Mouse (Mus musculus): ENCODE measurements around the gene 1700067K01Rik. TPM values are rescaled to one million over a fixed set of nuclear protein-coding genes. Genes with fewer than 3 reads are reported as not detected.
"Not testable (repeated sequence)": the region's sequence is repeated elsewhere in the genome, so short reads cannot be mapped to it uniquely, and the experiment has no call there.

The 1700067K01Rik gene
- polyA plus RNA-seq, 1 experiment from 2014 or later: 0.54 TPM

DNA sequence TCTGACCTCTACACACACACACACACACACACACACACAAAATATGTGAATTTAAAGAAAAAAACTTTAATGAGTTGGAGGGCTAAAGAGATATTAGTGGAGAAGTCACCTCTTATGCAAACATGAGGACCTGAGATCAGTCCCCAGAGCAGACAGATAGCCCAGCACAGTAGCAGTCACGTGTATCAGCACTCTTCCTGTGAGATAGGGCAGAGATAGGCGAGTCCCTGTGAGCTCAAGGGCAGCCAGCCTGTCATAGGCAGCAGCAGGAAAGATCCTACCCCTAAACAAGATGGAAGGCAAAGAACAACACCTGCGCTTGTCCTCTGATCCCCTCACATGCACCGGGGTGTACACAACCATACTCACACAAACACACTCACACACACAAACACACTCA, 18.9 kb upstream of the 1700067K01Rik start:
- Histone ChIP-seq H3K9ac (no peak overlapping the region), H3K4me1 (replicated peaks) (peaks cover 39% of the 10 kb centered on the region), H3K9me3 (replicated peaks) (no peaks in the 10 kb centered on the region), H3K36me3 (peaks cover 66% of the 10 kb centered on the region), H3K4me3 (no peak overlapping the region), H3K27ac (ENCODE audit: poor library complexity, severe bottlenecking) (no peak overlapping the region), H3K4me2 (no peak overlapping the region), H3K27me3 (replicated peaks) (no peaks in the 10 kb centered on the region)
- ATAC-seq (ENCODE audit: insufficient number of reproducible peaks, low FRiP score): no peak
- WGBS: 68% methylated on average over 4 of the region's 4 CpGs

DNA sequence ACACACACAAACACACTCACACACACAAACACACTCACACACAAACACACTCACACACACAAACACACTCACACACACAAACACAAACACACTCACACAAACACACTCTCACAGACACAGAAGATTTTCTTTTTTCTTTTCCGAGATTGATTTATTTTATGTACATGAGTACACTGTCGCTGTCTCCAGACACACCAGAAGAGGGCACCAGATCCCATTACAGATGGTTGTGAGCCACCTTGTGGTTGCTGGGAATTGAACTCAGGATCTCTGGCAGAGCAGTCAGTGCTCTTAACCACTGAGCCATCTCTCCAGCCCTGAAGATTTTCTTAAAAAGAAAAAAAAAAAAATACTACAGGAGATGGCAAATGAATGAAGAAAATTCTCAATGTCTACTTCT, 18.1 kb upstream of the 1700067K01Rik start:
- H3K4me2 ChIP-seq; H3K9me3 ChIP-seq (replicated peaks); H3K27me3 ChIP-seq (replicated peaks); H3K9ac ChIP-seq; ATAC-seq (ENCODE audit: insufficient number of reproducible peaks, low FRiP score); H3K27ac ChIP-seq (ENCODE audit: poor library complexity, severe bottlenecking); H3K4me3 ChIP-seq: not testable (repeated sequence)
- Histone ChIP-seq H3K36me3 (peaks cover 74% of the 10 kb centered on the region), H3K4me1 (replicated peaks) (peaks cover 31% of the 10 kb centered on the region)
- 96% methylated on average over 2 of the region's 2 CpGs for WGBS

DNA sequence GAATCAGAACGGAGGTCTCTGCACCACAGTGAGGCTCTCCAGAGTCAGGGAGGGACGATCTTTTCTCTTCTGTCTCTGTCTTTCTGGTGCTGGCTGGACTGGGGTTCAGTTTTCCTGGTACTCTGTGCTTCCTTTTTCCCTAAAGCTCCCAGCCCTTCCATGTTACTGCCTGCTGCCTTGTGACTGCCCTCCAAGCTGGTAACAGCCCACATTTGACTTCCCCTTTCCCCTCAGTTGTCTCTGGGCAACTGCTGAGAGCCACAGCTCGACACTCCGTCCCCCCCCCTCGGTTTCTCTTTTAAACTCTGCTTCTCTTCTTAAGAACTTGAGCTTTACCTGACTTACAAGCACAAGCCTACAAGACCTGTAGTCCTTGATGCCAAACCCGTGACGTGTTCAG, 12.1 kb upstream of the 1700067K01Rik start:
- peaks cover 95% of the 10 kb centered on the region for H3K36me3 ChIP-seq
- H3K4me3 ChIP-seq: no peak overlapping the region
- H3K27me3 ChIP-seq (replicated peaks): no peaks in the 10 kb centered on the region
- H3K4me2 ChIP-seq: no peak overlapping the region
- no peaks in the 10 kb centered on the region for H3K4me1 ChIP-seq (replicated peaks)
- 84% methylated on average over 7 of the region's 7 CpGs for WGBS
- no peaks in the 10 kb centered on the region for H3K9me3 ChIP-seq (replicated peaks)
- no peak for ATAC-seq (ENCODE audit: insufficient number of reproducible peaks, low FRiP score)
- H3K27ac ChIP-seq (ENCODE audit: poor library complexity, severe bottlenecking): no peak overlapping the region
- H3K9ac ChIP-seq: no peak overlapping the region

DNA sequence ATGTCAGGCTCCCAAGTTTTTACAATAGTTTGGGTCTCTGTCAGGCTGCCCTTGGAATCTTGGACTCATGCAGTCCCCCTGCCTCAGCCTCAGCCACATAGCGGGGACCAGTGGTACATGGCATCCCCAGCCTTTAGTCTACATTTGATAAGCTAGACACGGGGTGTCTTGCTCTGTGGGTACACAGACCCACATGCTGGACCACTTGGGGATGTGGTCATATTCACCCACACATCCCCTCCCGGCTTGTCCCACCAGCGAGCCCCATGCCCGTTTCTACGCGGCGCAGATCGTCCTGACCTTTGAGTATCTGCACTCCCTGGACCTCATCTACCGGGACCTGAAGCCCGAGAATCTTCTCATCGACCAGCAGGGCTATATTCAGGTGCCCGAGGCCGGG, 11.1 kb upstream of the 1700067K01Rik start:
- Histone ChIP-seq H3K27ac (ENCODE audit: poor library complexity, severe bottlenecking) (no peak overlapping the region), H3K9ac (no peak overlapping the region), H3K9me3 (replicated peaks) (no peaks in the 10 kb centered on the region), H3K4me1 (replicated peaks) (no peaks in the 10 kb centered on the region), H3K4me2 (no peak overlapping the region), H3K4me3 (no peak overlapping the region), H3K27me3 (replicated peaks) (no peaks in the 10 kb centered on the region), H3K36me3 (peaks cover 95% of the 10 kb centered on the region)
- 88% methylated on average over 14 of the region's 14 CpGs for WGBS
- ATAC-seq (ENCODE audit: insufficient number of reproducible peaks, low FRiP score): no peak

DNA sequence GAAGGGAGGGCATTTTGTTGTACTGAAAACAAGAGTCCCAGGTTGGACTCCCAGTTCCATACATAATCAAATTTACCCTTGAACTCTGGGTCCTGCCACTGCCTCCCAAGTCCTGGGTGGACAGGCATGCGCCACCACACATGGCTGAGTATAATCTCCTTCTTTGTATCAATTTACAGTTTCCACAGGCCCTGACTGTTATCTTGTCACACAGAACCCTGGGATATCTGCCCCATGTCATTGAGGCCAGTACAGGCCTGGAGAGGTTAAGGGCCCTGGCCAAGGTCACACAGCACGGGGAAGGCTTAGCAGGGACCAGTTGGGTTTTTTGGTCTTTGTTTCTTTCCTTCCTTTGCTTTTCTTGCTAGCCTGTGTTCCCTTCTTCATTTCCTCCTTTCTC, 8.8 kb upstream of the 1700067K01Rik start:
- peaks cover 8% of the 10 kb centered on the region for H3K4me1 ChIP-seq (replicated peaks)
- ATAC-seq (ENCODE audit: insufficient number of reproducible peaks, low FRiP score): no peak
- no peak overlapping the region for H3K4me2 ChIP-seq
- H3K9me3 ChIP-seq (replicated peaks): no peaks in the 10 kb centered on the region
- peaks cover 77% of the 10 kb centered on the region for H3K36me3 ChIP-seq
- no peak overlapping the region for H3K27ac ChIP-seq (ENCODE audit: poor library complexity, severe bottlenecking)
- H3K4me3 ChIP-seq: no peak overlapping the region
- no peaks in the 10 kb centered on the region for H3K27me3 ChIP-seq (replicated peaks)
- 62% methylated on average over 2 of the region's 2 CpGs for WGBS
- no peak overlapping the region for H3K9ac ChIP-seq

DNA sequence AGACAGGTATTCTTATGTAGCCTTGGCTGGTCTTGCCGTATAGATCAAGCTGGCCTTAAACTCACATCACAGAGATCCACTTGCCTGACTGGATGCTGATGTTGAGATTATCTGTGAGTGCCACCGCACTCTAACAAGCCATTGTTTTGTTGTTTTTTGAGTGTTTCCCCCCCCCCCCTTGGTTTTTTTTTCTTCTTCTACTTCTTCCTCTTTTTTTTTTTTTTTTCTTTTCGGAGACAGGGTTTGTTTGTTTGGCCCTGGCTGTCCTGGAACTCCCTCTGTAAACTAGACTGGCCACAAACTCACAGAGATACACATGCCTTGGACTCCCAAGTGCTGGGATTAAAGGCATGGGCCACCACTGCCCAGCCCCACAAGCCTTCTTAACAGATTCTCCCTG, 7.3 kb upstream of the 1700067K01Rik start:
- no peaks in the 10 kb centered on the region for H3K9me3 ChIP-seq (replicated peaks)
- no peak overlapping the region for H3K27ac ChIP-seq (ENCODE audit: poor library complexity, severe bottlenecking)
- peaks cover 14% of the 10 kb centered on the region for H3K4me1 ChIP-seq (replicated peaks)
- H3K27me3 ChIP-seq (replicated peaks): no peaks in the 10 kb centered on the region
- no peak overlapping the region for H3K4me2 ChIP-seq
- no peak for ATAC-seq (ENCODE audit: insufficient number of reproducible peaks, low FRiP score)
- H3K4me3 ChIP-seq: no peak overlapping the region
- 76% methylated on average over 3 of the region's 3 CpGs for WGBS
- H3K9ac ChIP-seq: no peak overlapping the region
- H3K36me3 ChIP-seq: peaks cover 61% of the 10 kb centered on the region

DNA sequence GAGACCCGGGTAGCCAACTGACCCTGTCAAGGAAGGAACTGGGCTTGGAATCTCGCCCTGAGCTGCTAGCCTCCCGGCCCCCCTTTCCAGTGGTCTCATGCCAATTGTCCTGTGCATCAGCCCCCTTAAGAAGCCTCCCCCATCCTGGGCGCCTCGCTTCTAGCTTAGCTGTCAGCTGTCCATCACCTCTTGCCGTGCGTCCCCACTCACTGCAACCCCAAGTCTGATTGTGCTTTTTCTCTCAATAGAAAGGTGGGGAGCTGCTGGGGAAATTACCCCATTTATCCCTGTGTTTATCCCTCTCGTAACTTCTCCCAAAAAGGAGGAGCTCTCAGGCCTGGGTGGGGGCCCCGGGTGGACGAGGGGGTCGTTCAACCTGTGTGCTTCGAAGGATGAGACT, 5.3 kb upstream of the 1700067K01Rik start:
- H3K27me3 ChIP-seq (replicated peaks): peaks cover 11% of the 10 kb centered on the region
- peaks cover 58% of the 10 kb centered on the region for H3K36me3 ChIP-seq
- no peaks in the 10 kb centered on the region for H3K9me3 ChIP-seq (replicated peaks)
- peak overlapping the region; percentile 95 for H3K4me3 ChIP-seq
- H3K9ac ChIP-seq: peak overlapping the region; percentile 93; the same call in 1 of the 2 replicates
- H3K4me2 ChIP-seq: peak overlapping the region; percentile 89
- H3K4me1 ChIP-seq (replicated peaks): peaks cover 29% of the 10 kb centered on the region
- 19% methylated on average over 12 of the region's 12 CpGs for WGBS
- ATAC-seq (ENCODE audit: insufficient number of reproducible peaks, low FRiP score): no peak; the same call in 1 of the 2 replicates
- 0 out of 2 replicates have a peak overlapping the region, but pooled peaks have one; percentile 95 for H3K27ac ChIP-seq (ENCODE audit: poor library complexity, severe bottlenecking)

DNA sequence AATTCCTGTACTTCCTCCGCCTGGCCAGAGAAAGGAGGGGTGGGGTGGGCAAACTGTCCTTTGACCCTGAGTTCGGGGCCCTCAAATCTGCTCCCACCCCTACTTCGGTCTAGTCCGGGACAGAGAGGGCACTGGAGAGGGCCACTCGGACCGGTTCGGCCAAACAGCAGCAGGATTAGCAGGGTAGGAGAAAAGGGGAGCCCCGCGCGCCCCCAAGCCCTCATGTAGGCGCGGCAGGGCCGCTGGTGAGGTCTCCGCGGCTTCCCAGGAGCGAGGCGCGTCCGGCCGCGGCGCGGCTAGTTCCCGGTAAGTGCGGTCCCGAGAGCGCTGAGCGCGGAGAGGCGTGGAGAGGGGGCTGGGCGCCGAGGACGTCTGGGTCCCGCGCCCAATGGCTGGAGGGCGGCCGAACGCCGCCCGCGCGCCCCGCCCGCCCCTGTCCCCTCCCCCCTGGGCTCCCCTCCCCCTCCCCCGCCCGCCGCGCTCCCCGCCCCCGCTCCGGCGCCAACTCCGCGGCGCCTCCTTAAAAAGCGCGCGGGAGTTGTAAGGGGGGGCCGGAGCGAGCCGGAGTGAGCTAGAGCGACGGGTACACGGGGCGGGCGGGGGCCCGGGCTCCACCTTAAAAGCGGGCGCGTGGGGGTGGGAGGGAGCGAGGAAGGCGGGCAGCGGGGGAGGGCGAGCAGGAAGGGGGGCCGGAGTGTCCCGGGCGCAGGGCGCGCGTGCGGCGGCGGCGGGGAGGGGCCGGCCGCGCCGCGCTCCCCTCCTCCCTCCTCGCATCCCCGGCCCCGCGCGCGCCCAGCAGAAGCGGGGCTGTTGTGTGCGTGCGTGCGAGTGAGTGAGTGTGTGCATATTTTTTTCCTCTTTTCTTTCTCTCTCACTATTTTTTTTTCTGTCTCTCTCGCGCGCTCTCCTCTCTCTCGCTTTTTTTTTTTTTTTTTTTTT, 4.5 kb upstream of the 1700067K01Rik start:
- ATAC-seq (ENCODE audit: insufficient number of reproducible peaks, low FRiP score): peak; percentile 87
- under 1% methylated on average over 68 of the region's 103 CpGs for WGBS
- H3K36me3 ChIP-seq: peaks cover 53% of the 10 kb centered on the region

DNA sequence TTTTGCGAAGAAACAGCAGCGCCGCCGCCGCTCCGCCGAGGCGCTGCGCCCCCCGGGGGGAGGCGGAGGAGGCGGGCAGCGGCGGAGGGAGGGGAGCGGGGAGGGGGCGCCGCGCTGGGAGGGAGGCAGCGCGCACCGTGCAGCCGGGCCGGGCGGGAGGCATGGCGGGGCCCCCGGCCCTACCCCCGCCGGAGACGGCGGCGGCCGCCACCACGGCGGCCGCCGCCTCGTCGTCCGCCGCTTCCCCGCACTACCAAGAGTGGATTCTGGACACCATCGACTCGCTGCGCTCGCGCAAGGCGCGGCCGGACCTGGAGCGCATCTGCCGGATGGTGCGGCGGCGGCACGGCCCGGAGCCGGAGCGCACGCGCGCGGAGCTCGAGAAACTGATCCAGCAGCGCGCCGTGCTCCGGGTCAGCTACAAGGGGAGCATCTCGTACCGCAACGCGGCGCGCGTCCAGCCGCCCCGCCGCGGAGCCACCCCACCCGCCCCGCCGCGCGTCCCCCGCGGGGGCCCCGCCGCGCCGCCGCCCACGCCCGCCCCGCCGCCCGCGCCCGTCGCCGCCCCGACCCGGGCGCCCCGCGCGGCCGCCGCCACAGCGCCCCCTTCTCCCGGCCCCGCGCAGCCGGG, 3.7 kb upstream of the 1700067K01Rik start, which contains the start of gene Samd1:
TSS of gene Samd1 (plus strand) at position 162 of the 631 bp plus-strand sequence.
- Histone ChIP-seq H3K9ac (peak within 1 kb of the TSS; percentile 93), H3K27me3 (replicated peaks) (peaks cover 19% of the 10 kb centered on the region), H3K4me2 (peak within 1 kb of the TSS; percentile 96), H3K27ac (ENCODE audit: poor library complexity, severe bottlenecking) (peak within 1 kb of the TSS; percentile 95), H3K36me3 (peaks cover 46% of the 10 kb centered on the region), H3K9me3 (replicated peaks) (no peaks in the 10 kb centered on the region), H3K4me1 (replicated peaks) (peaks cover 33% of the 10 kb centered on the region), H3K4me3 (peak within 1 kb of the TSS; percentile 95)
- peak; percentile 1; the same call in 1 of the 2 replicates for ATAC-seq (ENCODE audit: insufficient number of reproducible peaks, low FRiP score)
- 11% methylated on average over 74 of the region's 112 CpGs for WGBS

More for the DNA sequence above, 4.5 kb upstream of the 1700067K01Rik start:
- Histone ChIP-seq H3K9me3 (replicated peaks) (no peaks in the 10 kb centered on the region), H3K4me2 (peak overlapping the region; percentile 89), H3K9ac (peak overlapping the region; percentile 93), H3K4me1 (replicated peaks) (peaks cover 33% of the 10 kb centered on the region), H3K27me3 (replicated peaks) (peaks cover 19% of the 10 kb centered on the region), H3K27ac (ENCODE audit: poor library complexity, severe bottlenecking) (peak overlapping the region; percentile 95), H3K4me3 (peak overlapping the region; percentile 95)

DNA sequence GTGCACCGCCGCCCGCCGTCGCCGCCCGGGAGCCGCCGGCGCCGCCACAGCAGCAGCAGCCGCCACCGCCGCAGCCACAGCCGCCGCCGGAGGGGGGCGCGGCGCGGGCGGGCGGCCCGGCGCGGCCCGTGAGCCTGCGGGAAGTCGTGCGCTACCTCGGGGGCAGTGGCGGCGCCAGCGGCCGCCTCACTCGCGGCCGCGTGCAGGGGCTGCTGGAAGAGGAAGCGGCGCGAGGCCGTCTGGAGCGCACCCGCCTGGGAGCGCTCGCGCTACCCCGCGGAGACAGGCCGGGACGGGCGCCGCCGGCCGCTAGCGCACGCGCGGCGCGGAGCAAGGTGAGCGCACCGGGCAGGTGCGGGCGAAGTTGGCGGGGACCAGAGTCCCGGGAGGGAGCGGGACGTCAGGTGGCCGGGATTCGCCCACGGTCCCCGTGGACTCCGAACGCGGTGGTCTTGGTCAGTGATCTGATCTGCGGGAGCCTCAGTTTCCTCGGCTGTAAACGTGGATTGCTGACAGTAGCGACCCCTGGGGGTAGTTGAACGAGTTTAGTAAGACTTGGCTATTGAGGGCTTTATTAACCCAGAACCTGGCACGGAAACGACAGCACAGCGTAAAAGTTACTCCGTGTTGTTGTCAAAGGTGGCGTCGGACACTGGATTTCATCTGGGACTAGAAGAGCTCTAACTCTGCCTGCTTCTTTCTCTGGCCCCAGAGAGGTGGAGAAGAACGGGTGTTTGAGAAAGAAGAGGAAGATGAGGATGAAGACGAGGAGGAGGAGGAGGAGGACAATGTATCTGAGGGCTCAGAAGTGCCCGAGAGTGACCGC, 2.9 kb upstream of the 1700067K01Rik start:
- Histone ChIP-seq H3K27ac (ENCODE audit: poor library complexity, severe bottlenecking) (peak overlapping the region; percentile 87), H3K9ac (peak overlapping the region; percentile 90), H3K4me3 (peak overlapping the region; percentile 95), H3K4me1 (replicated peaks) (peaks cover 35% of the 10 kb centered on the region), H3K27me3 (replicated peaks) (peaks cover 19% of the 10 kb centered on the region), H3K9me3 (replicated peaks) (no peaks in the 10 kb centered on the region), H3K4me2 (peak overlapping the region; percentile 96), H3K36me3 (peaks cover 39% of the 10 kb centered on the region)
- 11% methylated on average over 91 of the region's 92 CpGs for WGBS
- ATAC-seq (ENCODE audit: insufficient number of reproducible peaks, low FRiP score): peak; percentile 17; the same call in 1 of the 2 replicates

Measured in heart, embryonic 12.5 days (tissue).